In the genomic region with DNA sequence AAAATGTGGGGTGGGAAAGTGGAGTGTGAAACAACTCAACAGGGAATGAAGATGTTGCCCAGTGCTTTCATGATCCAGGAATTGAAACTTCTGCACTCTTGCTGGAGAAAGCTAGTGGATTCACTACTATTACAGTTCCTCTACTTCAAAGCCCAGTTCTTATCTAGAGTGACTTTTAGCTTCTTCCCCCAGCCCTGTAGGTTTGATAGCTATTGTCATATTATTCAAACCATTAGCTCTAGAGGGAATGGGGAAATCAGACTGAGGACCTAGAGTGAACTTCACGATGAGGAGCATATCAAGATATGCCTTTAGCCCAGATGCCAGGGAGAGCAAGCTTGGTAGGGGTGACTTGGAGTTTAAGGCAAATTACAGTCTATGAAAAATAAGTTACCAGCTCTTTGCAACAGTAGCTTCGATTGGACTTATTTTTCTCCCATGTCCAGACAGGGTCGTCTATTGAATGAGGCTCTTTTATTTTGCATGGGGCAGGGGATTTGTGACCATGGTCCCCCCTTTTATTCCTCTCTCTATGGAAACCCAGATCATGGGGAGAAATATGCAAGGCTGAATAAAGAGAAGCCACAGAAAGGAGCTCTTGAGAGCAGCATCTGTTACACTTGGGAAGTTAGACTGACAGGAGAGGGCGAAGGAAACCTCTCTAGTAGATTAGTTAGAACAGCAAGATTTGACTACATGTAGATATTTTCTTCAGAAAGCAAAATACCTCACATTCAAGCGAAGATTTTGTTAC, we compare ENCODE assay signal across 17 mouse cellular contexts. TPM values are rescaled to one million over a fixed set of nuclear protein-coding genes. Genes with fewer than 3 reads are reported as not detected.
DNase-seq lines count a peak whose midpoint lies in the region; ATAC-seq and TF ChIP-seq lines count a peak whose summit lies in the region.
"Had no signal": no experiment of that assay in that cellular context is flagged by ENCODE, and none has a peak within 500 bp of the region (broad histone marks: within the 10 kb centered on the region; RNA-seq: fewer than 3 reads in every experiment).

No protein-coding gene starts in this region.

- H3K4me1 ChIP-seq in hindbrain, embryonic 12.5 days, result no peaks in the 10 kb centered on the region
- no peaks in the 10 kb centered on the region for H3K4me1 ChIP-seq in midbrain, embryonic 14.5 days (ENCODE audit: control insufficient read depth, insufficient read depth, low read length)
- no peaks in the 10 kb centered on the region for H3K4me1 ChIP-seq in kidney, embryonic 14.5 days (ENCODE audit: control insufficient read depth, insufficient read depth, low read length)
- H3K4me1 ChIP-seq: embryonic facial prominence, embryonic 10.5 days; heart, embryonic 12.5 days had no signal

- no peaks in the 10 kb centered on the region for H3K36me3 ChIP-seq in hindbrain, embryonic 12.5 days
- no peaks in the 10 kb centered on the region for H3K36me3 ChIP-seq in midbrain, embryonic 14.5 days (ENCODE audit: control insufficient read depth, insufficient read depth, low read length)
- H3K36me3 ChIP-seq in kidney, embryonic 14.5 days (ENCODE audit: control insufficient read depth, insufficient read depth, low read length), result no peaks in the 10 kb centered on the region
- H3K36me3 ChIP-seq: embryonic facial prominence, embryonic 10.5 days; heart, embryonic 12.5 days had no signal

- no peak overlapping the region for H3K4me3 ChIP-seq in layer of hippocampus, adult 2 months
- H3K4me3 ChIP-seq in hindbrain, embryonic 12.5 days, result peak overlapping the region; percentile 28
- peak overlapping the region; percentile 56 for H3K4me3 ChIP-seq in midbrain, embryonic 14.5 days (replicated peaks; ENCODE audit: low read depth, low read length)
- no peak overlapping the region for H3K4me3 ChIP-seq in gastrocnemius, adult 2 months
- no peak overlapping the region for H3K4me3 ChIP-seq in kidney, embryonic 14.5 days (ENCODE audit: low read length)
- H3K4me3 ChIP-seq: embryonic facial prominence, embryonic 10.5 days; heart, embryonic 12.5 days had no signal

- peak overlapping the region; percentile 48 for H3K4me2 ChIP-seq in hindbrain, embryonic 12.5 days (replicated peaks)
- peak overlapping the region; percentile 54 for H3K4me2 ChIP-seq in midbrain, embryonic 14.5 days (ENCODE audit: low read length)
- H3K4me2 ChIP-seq in kidney, embryonic 14.5 days (replicated peaks; ENCODE audit: low read depth, low read length), result no peak overlapping the region
- H3K4me2 ChIP-seq: heart, embryonic 12.5 days; lung, embryonic 14.5 days had no signal

- no peaks in the 10 kb centered on the region for H3K9me3 ChIP-seq in hindbrain, embryonic 12.5 days (replicated peaks)
- H3K9me3 ChIP-seq in midbrain, embryonic 14.5 days (ENCODE audit: control insufficient read depth, low read length), result no peaks in the 10 kb centered on the region
- no peaks in the 10 kb centered on the region for H3K9me3 ChIP-seq in kidney, embryonic 14.5 days (ENCODE audit: control insufficient read depth, low read length)
- H3K9me3 ChIP-seq: embryonic facial prominence, embryonic 10.5 days; heart, embryonic 12.5 days had no signal

- H3K27ac ChIP-seq in layer of hippocampus, adult 2 months, result peak overlapping the region; percentile 48; the same call in 1 of the 2 replicates
- peak overlapping the region; percentile 82 for H3K27ac ChIP-seq in hindbrain, embryonic 12.5 days
- H3K27ac ChIP-seq in midbrain, embryonic 14.5 days (replicated peaks; ENCODE audit: low read depth, low read length), result peak overlapping the region; percentile 75
- no peak overlapping the region for H3K27ac ChIP-seq in gastrocnemius, adult 2 months
- no peak overlapping the region for H3K27ac ChIP-seq in kidney, embryonic 14.5 days (ENCODE audit: low read depth, low read length)
- H3K27ac ChIP-seq: embryonic facial prominence, embryonic 10.5 days had no signal

- 32% methylated on average over 5 of the region's 5 CpGs for WGBS in hindbrain, embryonic 12.5 days
- WGBS in midbrain, embryonic 14.5 days, result 19% methylated on average over 5 of the region's 5 CpGs
- 66% methylated on average over 5 of the region's 5 CpGs for WGBS in kidney, embryonic 14.5 days

- no peaks in the 10 kb centered on the region for H3K27me3 ChIP-seq in hindbrain, embryonic 12.5 days
- no peaks in the 10 kb centered on the region for H3K27me3 ChIP-seq in midbrain, embryonic 14.5 days (ENCODE audit: control insufficient read depth, insufficient read depth, low read length)
- peaks cover 12% of the 10 kb centered on the region; the same call in 1 of the 2 replicates for H3K27me3 ChIP-seq in kidney, embryonic 14.5 days (ENCODE audit: control insufficient read depth, insufficient read depth, low read length)
- H3K27me3 ChIP-seq: CH12.LX had no signal

- intact Hi-C loops in gastrocnemius, adult 2 months (cut with DNase I), result no loop called here

- DNase-seq in layer of hippocampus, adult 2 months (ENCODE audit: low spot score in 2 of 2), result no peak
- DNase-seq in layer of hippocampus, postnatal 36 days, result no peak
- peak; percentile 54 for DNase-seq in midbrain, embryonic 14.5 days
- no peak for DNase-seq in gastrocnemius, adult 2 months
- no peak for DNase-seq in right cerebral cortex, postnatal 25 days
- DNase-seq: cerebellum, adult 18-20 months; gastrocnemius, postnatal 25 days; kidney, adult 9 months; liver; lung, embryonic 14.5 days; thymus, adult 18-20 months had no signal

- ATAC-seq in hindbrain, embryonic 12.5 days (ENCODE audit: low FRiP score), result peak; percentile 14
- ATAC-seq in midbrain, embryonic 14.5 days (ENCODE audit: low FRiP score, low TSS enrichment), result peak; percentile 15; the same call in 1 of the 2 replicates
- no peak for ATAC-seq in kidney, embryonic 14.5 days (ENCODE audit: low FRiP score, low TSS enrichment)
- no peak for ATAC-seq in megakaryocyte progenitor cell, adult 5-6 weeks (replicated peaks; ENCODE audit: poor library complexity)

- H3K9ac ChIP-seq in hindbrain, embryonic 12.5 days, result no peak overlapping the region
- H3K9ac ChIP-seq in midbrain, embryonic 14.5 days (replicated peaks; ENCODE audit: low read length), result peak overlapping the region; percentile 46; the same call in 1 of the 2 replicates
- no peak overlapping the region for H3K9ac ChIP-seq in kidney, embryonic 14.5 days (ENCODE audit: low read depth, low read length)
- H3K9ac ChIP-seq: heart, embryonic 12.5 days; lung, embryonic 14.5 days had no signal

- TF ChIP-seq CTCF in layer of hippocampus, adult 2 months (conservative IDR thresholded peaks at IDR 0.05), result no peak
- no peak for TF ChIP-seq CTCF in gastrocnemius, adult 2 months (IDR thresholded peaks at IDR 0.05)

RNA-seq across cellular contexts. Expression of a gene that starts 3.1 kb away (rescaled TPM):
- 1 to 10 TPM; 5.1 to 5.4 TPM for total RNA-seq in layer of hippocampus, adult 2 months (2021)
- total RNA-seq in layer of hippocampus, postnatal 36 days (2021), result 1 to 10 TPM; 4.4 to 5.2 TPM
- polyA plus RNA-seq in hindbrain, embryonic 12.5 days (2016; fragmentation: Nextera tagmentation; extraction: Ambion mirVana), result 15.5 and 20.2 TPM in 2 replicates
- polyA plus RNA-seq in midbrain, embryonic 14.5 days (2014; fragmentation: Nextera tagmentation; extraction: Ambion mirVana), result 36.5 and 47.2 TPM in 2 replicates
- not detected for total RNA-seq in gastrocnemius, adult 2 months (2021)
- 0.23 and 0.31 TPM in 2 replicates for polyA plus RNA-seq in kidney, embryonic 14.5 days (2014; fragmentation: Nextera tagmentation; extraction: Ambion mirVana)
- total RNA-seq in megakaryocyte progenitor cell, adult 5-6 weeks (2015), result not detected in 2 replicates
- not detected in 2 replicates for total RNA-seq in megakaryocyte progenitor cell, adult 5-6 weeks (2017)
- total RNA-seq: CH12.LX; gastrocnemius, postnatal 25 days had no signal
- polyA plus RNA-seq: lung, embryonic 14.5 days had no signal

Comparison
In these comparisons a context has a peak if more than half of its experiments do, and no peak if none do; other contexts are left out.
1. H3K27ac ChIP-seq: peak in layer of hippocampus, adult 2 months (single experiment), hindbrain, embryonic 12.5 days (single experiment) and midbrain, embryonic 14.5 days (single experiment); none in gastrocnemius, adult 2 months (single experiment) and kidney, embryonic 14.5 days (single experiment).
2. H3K4me3 ChIP-seq: peak in hindbrain, embryonic 12.5 days (single experiment) and midbrain, embryonic 14.5 days (single experiment); none in layer of hippocampus, adult 2 months (single experiment), gastrocnemius, adult 2 months (single experiment) and kidney, embryonic 14.5 days (single experiment).
3. ATAC-seq: peak in hindbrain, embryonic 12.5 days (single experiment) and midbrain, embryonic 14.5 days (single experiment); none in kidney, embryonic 14.5 days (single experiment) and megakaryocyte progenitor cell, adult 5-6 weeks (single experiment).
4. RNA of a gene that starts 3.1 kb away (total RNA-seq): 5.1 to 5.4 TPM in layer of hippocampus, adult 2 months and 4.4 to 5.2 TPM in layer of hippocampus, postnatal 36 days; not detected in gastrocnemius, adult 2 months and not detected in megakaryocyte progenitor cell, adult 5-6 weeks; every median in the first group is over 4 times any median in the second.